Mouse (Mus musculus) stomach, embryonic 16.5 days (tissue): ENCODE measurements around the gene Ccdc185. TPM values are rescaled to one million over a fixed set of nuclear protein-coding genes. Genes with fewer than 3 reads are reported as not detected.

Source experiments
- ATAC-seq: fragments of 200-750 bp; cut with Nextera tagmentation; 2 replicates; pipeline ENCODE4 v1.8.0; 2017; ENCODE audit warnings: moderate number of reproducible peaks, moderate TSS enrichment; ENCODE audit not compliant: insufficient read depth, low FRiP score
- H3K27ac ChIP-seq: fragments of 300-500 bp; sonication (generic); 2 replicates; pipeline ENCODE4 v1.5.1; 2014; ENCODE audit warnings: low read length
- H3K27me3 ChIP-seq: fragments of 300-500 bp; sonication (generic); 2 replicates; pipeline ENCODE4 v1.6.1; 2014; ENCODE audit warnings: low read length, control low read depth, mixed read lengths; ENCODE audit not compliant: control insufficient read depth, insufficient read depth
- H3K36me3 ChIP-seq: fragments of 300-500 bp; sonication (generic); 2 replicates; pipeline ENCODE4 v1.6.1; 2014; ENCODE audit warnings: low read length; ENCODE audit not compliant: control insufficient read depth, insufficient read depth
- H3K4me1 ChIP-seq: fragments of 300-500 bp; sonication (generic); 2 replicates; pipeline ENCODE4 v1.6.1; 2014; ENCODE audit warnings: low read length, control low read depth, mixed read lengths; ENCODE audit not compliant: control insufficient read depth, insufficient read depth
- H3K4me2 ChIP-seq: fragments of 300-500 bp; sonication (generic); 2 replicates; pipeline ENCODE4 v1.6.1; 2014; ENCODE audit warnings: low read depth, low read length, mixed read lengths
- H3K4me3 ChIP-seq: fragments of 300-500 bp; sonication (generic); replicated peaks from 2 replicates; pipeline ENCODE4 v1.5.1; 2014; ENCODE audit warnings: mild to moderate bottlenecking, low read length
- H3K9ac ChIP-seq: fragments of 300-500 bp; sonication (generic); 2 replicates; pipeline ENCODE4 v1.6.1; 2014; ENCODE audit warnings: low read length
- H3K9me3 ChIP-seq: fragments of 300-500 bp; sonication (generic); replicated peaks from 2 replicates; pipeline ENCODE4 v1.6.1; 2016; ENCODE audit warnings: low read length, control low read depth; ENCODE audit not compliant: control insufficient read depth
- WGBS: fragments of 180-500 bp; shearing (Covaris S2); extraction: QIAGEN DNeasy Blood & Tissue Kit; methylation state at CpG from one replicate; pipeline ENCODE4 v1.1.7; 2014; 5-methylcytosine and 5-hydroxymethylcytosine counted together
- polyA plus RNA-seq: library from polyadenylated mRNA; unstranded; fragments of >200 nt; fragmentation: Nextera tagmentation; extraction: Ambion mirVana; gene quantifications from 2 replicates; pipeline ENCODE4 v1.2.1, GENCODE M21; 2015

Ccdc185 gene
- polyA plus RNA-seq, 1 experiment from 2014 or later: not detected

GRCm38 (mm10) chr1:182714236-182714935 lies 34.6 kb downstream of the Ccdc185 start:
- no peak overlapping the region for H3K4me3 ChIP-seq
- no peaks in the 10 kb centered on the region for H3K27me3 ChIP-seq
- H3K36me3 ChIP-seq: no peaks in the 10 kb centered on the region
- H3K27ac ChIP-seq: no peak overlapping the region
- no peak overlapping the region for H3K9ac ChIP-seq
- H3K9me3 ChIP-seq: no peaks in the 10 kb centered on the region
- no peak for ATAC-seq
- H3K4me2 ChIP-seq: no peak overlapping the region
- no peaks in the 10 kb centered on the region for H3K4me1 ChIP-seq
- 74% methylated on average over 6 of the region's 6 CpGs for WGBS

- Histone ChIP-seq H3K27me3 (no peaks in the 10 kb centered on the region), H3K9me3 (no peaks in the 10 kb centered on the region), H3K27ac (no peak overlapping the region), H3K4me2 (no peak overlapping the region), H3K9ac (no peak overlapping the region), H3K36me3 (no peaks in the 10 kb centered on the region), H3K4me3 (no peak overlapping the region), H3K4me1 (no peaks in the 10 kb centered on the region)
- 30% methylated on average over 7 of the region's 7 CpGs for WGBS
- no peak for ATAC-seq
Observed at GRCm38 (mm10) chr1:182711360-182711933, 37.5 kb downstream of the Ccdc185 start.

GRCm38 (mm10) chr1:182707459-182707858 lies 41.5 kb downstream of the Ccdc185 start:
- H3K9ac ChIP-seq: no peak overlapping the region
- H3K4me1 ChIP-seq: no peaks in the 10 kb centered on the region
- H3K36me3 ChIP-seq: no peaks in the 10 kb centered on the region
- H3K4me2 ChIP-seq: no peak overlapping the region
- 92% methylated on average over 4 of the region's 4 CpGs for WGBS
- H3K27ac ChIP-seq: no peak overlapping the region
- no peak for ATAC-seq
- H3K27me3 ChIP-seq: no peaks in the 10 kb centered on the region
- no peak overlapping the region for H3K4me3 ChIP-seq
- H3K9me3 ChIP-seq: no peaks in the 10 kb centered on the region; the same call in 1 of the 2 replicates

- Histone ChIP-seq H3K4me1 (no peaks in the 10 kb centered on the region), H3K9me3 (no peaks in the 10 kb centered on the region; the same call in 1 of the 2 replicates), H3K4me2 (no peak overlapping the region), H3K4me3 (no peak overlapping the region), H3K36me3 (no peaks in the 10 kb centered on the region), H3K27me3 (no peaks in the 10 kb centered on the region), H3K9ac (no peak overlapping the region), H3K27ac (no peak overlapping the region)
- 18% methylated on average over 2 of the region's 2 CpGs for WGBS
- no peak for ATAC-seq
Observed at GRCm38 (mm10) chr1:182704882-182705281, 44.1 kb downstream of the Ccdc185 start.

- 55% methylated on average over 9 of the region's 9 CpGs for WGBS
- Histone ChIP-seq H3K9me3 (no peaks in the 10 kb centered on the region), H3K27ac (no peak overlapping the region), H3K9ac (no peak overlapping the region), H3K36me3 (no peaks in the 10 kb centered on the region), H3K27me3 (no peaks in the 10 kb centered on the region), H3K4me3 (no peak overlapping the region), H3K4me2 (no peak overlapping the region), H3K4me1 (no peaks in the 10 kb centered on the region)
- ATAC-seq: no peak
Observed at GRCm38 (mm10) chr1:182699392-182700347, 49.3 kb downstream of the Ccdc185 start.

Other genes with a start within 250 kb of the Ccdc185 start
- gene Capn2, start 231.6 kb downstream of the Ccdc185 start, polyA plus RNA-seq: 127 and 139 TPM in 2 replicates
- 3.3 and 4.9 TPM in 2 replicates for gene Capn8, start 184.2 kb downstream of the Ccdc185 start, polyA plus RNA-seq
- 15.2 and 19.4 TPM in 2 replicates for gene Susd4, start 14.7 kb upstream of the Ccdc185 start, polyA plus RNA-seq
- 2.5 and 4.0 TPM in 2 replicates for gene Tlr5, start 205.6 kb upstream of the Ccdc185 start, polyA plus RNA-seq